Mouse (Mus musculus) hindbrain, postnatal 0 days (tissue): ENCODE measurements around the gene Gm15013. TPM values are rescaled to one million over a fixed set of nuclear protein-coding genes. Genes with fewer than 3 reads are reported as not detected.

ENCODE experiments used
- ATAC-seq: fragments of 200-750 bp; cut with Nextera tagmentation; 2 replicates; pipeline ENCODE4 v1.8.0; 2017; ENCODE audit warnings: mild to moderate bottlenecking, moderate TSS enrichment, moderate library complexity
- DNase-seq: peaks from one replicate; pipeline ENCODE4 v3.0.0-alpha.2; 2015; ENCODE audit warnings: low spot score
- H3K27ac ChIP-seq: fragments of 300-500 bp; sonication (generic); 2 replicates; pipeline ENCODE4 v1.5.1; 2014; ENCODE audit warnings: mild to moderate bottlenecking
- H3K27me3 ChIP-seq: fragments of 300-500 bp; sonication (generic); 2 replicates; pipeline ENCODE4 v1.6.1; 2014; ENCODE audit warnings: low read length, mixed read lengths; ENCODE audit not compliant: insufficient read depth
- H3K36me3 ChIP-seq: fragments of 300-500 bp; sonication (generic); 2 replicates; pipeline ENCODE4 v1.6.1; 2014; ENCODE audit warnings: low read length, mixed read lengths; ENCODE audit not compliant: insufficient read depth
- H3K4me1 ChIP-seq: fragments of 300-500 bp; sonication (generic); 2 replicates; pipeline ENCODE4 v1.6.1; 2014; ENCODE audit warnings: antibody characterized with exemption, low read length, mixed read lengths; ENCODE audit not compliant: insufficient read depth
- H3K4me2 ChIP-seq: fragments of 300-500 bp; sonication (generic); 2 replicates; pipeline ENCODE4 v1.6.1; 2014; ENCODE audit warnings: low read depth, mild to moderate bottlenecking, low read length, moderate library complexity, mixed read lengths
- H3K4me3 ChIP-seq: fragments of 300-500 bp; sonication (generic); 2 replicates; pipeline ENCODE4 v1.5.1; 2014; ENCODE audit warnings: low read length
- H3K9ac ChIP-seq: fragments of 300-500 bp; sonication (generic); replicated peaks from 2 replicates; pipeline ENCODE4 v1.6.1; 2014; ENCODE audit warnings: mild to moderate bottlenecking, low read length, moderate library complexity, mixed read lengths
- H3K9me3 ChIP-seq: fragments of 300-500 bp; sonication (generic); 2 replicates; pipeline ENCODE4 v1.6.1; 2016; ENCODE audit warnings: low read length, mixed read lengths
- CTCF ChIP-seq: IDR thresholded peaks from 2 replicates; pipeline ENCODE4 v1.5.1; 2016; ENCODE audit warnings: antibody characterized with exemption, control low read depth, low read depth
- WGBS: fragments of 180-500 bp; shearing (Covaris S2); extraction: QIAGEN DNeasy Blood & Tissue Kit; methylation state at CpG from one replicate; pipeline ENCODE4 v1.1.7; 2014; 5-methylcytosine and 5-hydroxymethylcytosine counted together
- polyA plus RNA-seq: library from polyadenylated mRNA; unstranded; fragments of >200 nt; fragmentation: Nextera tagmentation; extraction: Ambion mirVana; gene quantifications from 2 replicates; pipeline ENCODE4 v1.2.1, GENCODE M21; 2015
- total RNA-seq: library from RNA; depleted of rRNA; stranded (reverse); fragments of >200 nt; gene quantifications from 2 replicates; pipeline ENCODE4 v1.2.3, GENCODE M21; 2014; rRNA removed

Gm15013 gene
- total and polyA plus RNA-seq, 2 experiments from 2014 or later, result not detected

DNA sequence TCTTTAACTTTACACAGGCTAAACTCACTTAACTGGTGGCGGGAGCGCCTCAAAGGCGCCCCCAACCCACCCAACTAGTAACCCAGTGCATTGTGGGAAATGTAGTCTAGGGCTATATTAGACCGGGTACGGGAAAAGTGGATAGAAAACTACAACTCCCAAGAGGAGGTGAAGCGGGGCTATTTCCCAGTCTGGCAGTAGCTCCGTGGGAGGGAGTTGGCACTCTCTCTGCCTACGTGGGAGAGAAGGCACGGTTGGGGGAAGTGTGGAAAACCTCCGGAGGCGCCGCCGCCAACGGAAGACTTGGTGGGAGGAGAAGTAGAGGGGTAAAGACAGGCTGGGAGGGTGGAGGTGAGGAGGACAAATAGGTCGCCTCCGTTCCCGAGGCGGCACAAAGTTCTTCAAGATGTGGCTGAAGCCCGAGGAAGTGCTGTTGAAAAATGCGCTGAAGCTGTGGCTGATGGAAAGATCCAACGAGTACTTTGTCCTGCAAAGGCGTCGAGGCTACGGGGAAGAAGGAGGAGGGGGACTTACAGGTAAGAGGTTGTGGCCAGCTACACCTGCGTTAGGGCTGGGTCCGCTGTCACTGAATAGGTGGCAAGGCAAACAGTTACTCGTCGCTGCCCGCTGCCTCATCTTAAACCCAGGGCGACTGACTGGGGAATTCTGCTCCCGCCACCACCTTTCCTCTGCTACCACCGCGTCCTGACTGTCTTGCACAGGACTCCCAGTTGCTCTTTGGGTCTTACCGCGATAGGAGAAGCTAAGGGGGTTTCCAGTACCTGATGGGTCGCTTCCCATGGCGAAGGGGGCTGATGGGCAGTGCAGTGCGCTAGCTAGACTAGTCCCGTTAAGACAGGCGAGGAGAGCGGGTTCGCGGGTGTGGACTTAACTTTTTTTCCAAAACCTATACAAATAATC is 29.2 kb downstream of the Gm15013 start, which contains the start of gene Tbc1d8b:
Gene Tbc1d8b (plus strand): TSS at position 222 of the 921 bp plus-strand sequence.
- Histone ChIP-seq H3K27ac (no peak within 1 kb of the TSS), H3K4me3 (peak within 1 kb of the TSS; percentile 48), H3K36me3 (no peaks in the 10 kb centered on the region), H3K4me1 (no peaks in the 10 kb centered on the region), H3K9ac (0 out of 2 replicates have a peak within 1 kb of the TSS, but pooled peaks have one; percentile 28), H3K4me2 (peak within 1 kb of the TSS; percentile 76), H3K9me3 (no peaks in the 10 kb centered on the region), H3K27me3 (no peaks in the 10 kb centered on the region)
- no peak for TF ChIP-seq CTCF
- peak; percentile 92 for DNase-seq
- WGBS, result 20% methylated on average over 43 of the region's 43 CpGs
- ATAC-seq, result peak; percentile 99

DNA sequence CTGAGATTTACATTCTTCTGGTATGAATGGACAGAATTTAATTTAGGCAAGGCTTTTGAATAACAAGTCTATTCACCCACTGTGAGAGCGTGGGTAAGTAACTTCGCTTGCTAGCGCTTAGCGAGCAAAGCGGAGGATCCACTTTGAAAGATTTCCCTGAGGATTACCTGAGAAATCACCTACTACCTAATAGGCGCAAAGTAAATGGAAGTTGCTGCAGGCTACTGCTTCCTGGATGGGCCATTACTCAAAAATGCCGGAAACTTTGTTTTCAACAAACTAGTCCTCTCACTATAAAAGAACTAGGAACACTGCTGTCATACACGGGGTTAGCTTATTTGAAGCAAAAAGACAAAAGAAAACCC is 29.9 kb downstream of the Gm15013 start:
- no peaks in the 10 kb centered on the region for H3K9me3 ChIP-seq
- peak overlapping the region; percentile 48 for H3K4me3 ChIP-seq
- no peaks in the 10 kb centered on the region for H3K4me1 ChIP-seq
- ATAC-seq (peak; percentile 69; the same call in 1 of the 2 replicates), DNase-seq (peak; percentile 2)
- no peak for TF ChIP-seq CTCF
- H3K27ac ChIP-seq, result no peak overlapping the region
- no peaks in the 10 kb centered on the region for H3K36me3 ChIP-seq
- no peaks in the 10 kb centered on the region for H3K27me3 ChIP-seq
- WGBS, result 34% methylated on average over 8 of the region's 8 CpGs
- no peak overlapping the region for H3K9ac ChIP-seq
- peak overlapping the region; percentile 76 for H3K4me2 ChIP-seq

DNA sequence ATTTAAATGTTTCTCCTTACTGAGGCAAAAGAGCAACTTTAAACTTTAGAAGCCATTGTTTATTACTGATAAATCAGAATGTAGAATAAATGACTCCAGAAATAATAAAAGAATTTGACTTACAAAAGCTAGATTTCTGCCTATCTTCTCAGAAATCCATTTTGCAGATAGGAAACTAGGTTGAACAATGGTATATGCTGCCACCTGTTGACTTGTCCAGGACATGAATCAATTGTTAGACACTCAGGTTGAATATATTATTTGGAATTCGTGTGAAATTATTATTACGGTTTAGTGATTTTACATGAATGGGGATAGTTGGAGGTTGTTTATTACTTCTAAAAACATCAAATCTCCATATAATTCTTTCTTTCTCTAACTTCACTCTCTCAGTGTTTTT is 48.5 kb downstream of the Gm15013 start:
- Histone ChIP-seq H3K27me3 (no peaks in the 10 kb centered on the region), H3K9ac (no peak overlapping the region), H3K4me3 (no peak overlapping the region), H3K9me3 (no peaks in the 10 kb centered on the region), H3K4me2 (no peak overlapping the region), H3K36me3 (no peaks in the 10 kb centered on the region), H3K27ac (no peak overlapping the region), H3K4me1 (no peaks in the 10 kb centered on the region)
- WGBS, result 67% methylated on average over 2 of the region's 2 CpGs
- ATAC-seq (no peak), DNase-seq (peak; percentile 37)
- peak; percentile 46 for TF ChIP-seq CTCF

Other genes starting within 250 kb of the Gm15013 start
- 0.32 and 0.99 TPM in 2 replicates for gene D330045A20Rik, start 234.1 kb downstream of the Gm15013 start, total RNA-seq
- 0.66 and 0.90 TPM in 2 replicates for gene D330045A20Rik, start 234.1 kb downstream of the Gm15013 start, polyA plus RNA-seq
- 7.4 and 9.7 TPM in 2 replicates for gene Rnf128, start 151.2 kb downstream of the Gm15013 start, total RNA-seq
- gene Rnf128, start 151.2 kb downstream of the Gm15013 start, polyA plus RNA-seq, result 7.7 and 7.8 TPM in 2 replicates
- gene Tbc1d8b, start 29.5 kb downstream of the Gm15013 start, total RNA-seq, result 0.97 and 0.99 TPM in 2 replicates
- gene Tbc1d8b, start 29.5 kb downstream of the Gm15013 start, polyA plus RNA-seq, result 0.39 and 0.63 TPM in 2 replicates
- gene Ripply1, start 67.9 kb upstream of the Gm15013 start, total RNA-seq, result not detected in 2 replicates
- gene Ripply1, start 67.9 kb upstream of the Gm15013 start, polyA plus RNA-seq, result not detected in 2 replicates
- gene Cldn2, start 86.3 kb upstream of the Gm15013 start, total RNA-seq, result 2.1 and 3.2 TPM in 2 replicates
- 3.9 and 4.0 TPM in 2 replicates for gene Cldn2, start 86.3 kb upstream of the Gm15013 start, polyA plus RNA-seq
- gene Morc4, start 157.2 kb upstream of the Gm15013 start, total RNA-seq, result 3.1 and 6.0 TPM in 2 replicates
- 2.9 and 3.0 TPM in 2 replicates for gene Morc4, start 157.2 kb upstream of the Gm15013 start, polyA plus RNA-seq